Mouse (Mus musculus) adrenal gland, postnatal 25 days (tissue): ENCODE measurements around the gene Kif2c. TPM values are rescaled to one million over a fixed set of nuclear protein-coding genes. Genes with fewer than 3 reads are reported as not detected.

ENCODE experiments used
- DNase-seq: peaks from one replicate; pipeline ENCODE4 v3.0.0; 2021; ENCODE audit warnings: mixed read lengths
- microRNA-seq, 2 experiments: library from miRNA; unstranded; fragments of <30 nt; microRNA quantifications; one replicate each; pipeline ENCODE4 v1.2.0; 2021
- total RNA-seq: library from RNA; stranded (reverse); gene quantifications from 2 replicates; pipeline ENCODE4 v1.2.3, GENCODE M21; 2021

Kif2c gene
- total RNA-seq, 1 experiment from 2014 or later: 2.8 TPM

GRCm38 (mm10) chr4:117119636-117120035, 62.8 kb downstream of the Kif2c start:
- DNase-seq: no peak

- no peak for DNase-seq
Observed at GRCm38 (mm10) chr4:117117931-117118330, 64.5 kb downstream of the Kif2c start.

GRCm38 (mm10) chr4:117115592-117115991, 66.8 kb downstream of the Kif2c start:
- no peak for DNase-seq

- no peak for DNase-seq
Observed at GRCm38 (mm10) chr4:117113237-117113636, 69.2 kb downstream of the Kif2c start.

GRCm38 (mm10) chr4:117110985-117111384, 71.5 kb downstream of the Kif2c start:
- no peak for DNase-seq

GRCm38 (mm10) chr4:117110249-117110648, 72.2 kb downstream of the Kif2c start:
- DNase-seq: no peak

Small RNA genes lying within 50 kb of the gene (microRNA-seq; reads per million reads assigned to microRNA genes)
- gene Gm22398: 0 reads per million in 2 experiments

Other genes with a start within 250 kb of the Kif2c start
- gene Urod, start 188.2 kb downstream of the Kif2c start, total RNA-seq: 98.3 and 127 TPM in 2 replicates
- gene Hectd3, start 187.3 kb downstream of the Kif2c start, total RNA-seq: 31.7 and 33.5 TPM in 2 replicates
- gene Eif2b3, start 163.2 kb downstream of the Kif2c start, total RNA-seq: 33.3 and 34.4 TPM in 2 replicates
- gene Ptch2, start 86.6 kb downstream of the Kif2c start, total RNA-seq: 5.3 and 9.8 TPM in 2 replicates
- 8.3 and 9.4 TPM in 2 replicates for gene Btbd19, start 56.9 kb downstream of the Kif2c start, total RNA-seq
- not detected in 2 replicates for gene Tctex1d4, start 55.8 kb downstream of the Kif2c start, total RNA-seq
- gene Plk3, start 48.7 kb downstream of the Kif2c start, total RNA-seq: 4.6 and 5.2 TPM in 2 replicates
- gene Rps8, start 26.4 kb downstream of the Kif2c start, total RNA-seq: 876 and 1,008 TPM in 2 replicates
- gene Tmem53, start 69.3 kb upstream of the Kif2c start, total RNA-seq: 86.4 and 94.3 TPM in 2 replicates
- gene Armh1, start 69.5 kb upstream of the Kif2c start, total RNA-seq: 4.8 and 4.9 TPM in 2 replicates